Mouse (Mus musculus) gastrocnemius, postnatal 36 days (tissue): ENCODE results near the gene RPS10-NUDT3. TPM values are rescaled to one million over a fixed set of nuclear protein-coding genes. Genes with fewer than 3 reads are reported as not detected.

Experiments used
- DNase-seq, 2 experiments: peaks; one replicate each; pipeline ENCODE4 v3.0.0; 2022
- intact Hi-C: fragments of 180-260 bp; cut with DNase I; formaldehyde crosslinking; loops from one replicate; pipeline ENCODE4 v1.15.1; 2025
- long read RNA-seq, 2 experiments: library from polyadenylated mRNA; stranded (forward); transcript quantifications; one replicate each; pipeline ENCODE4 v2.0.0; 2021
- total RNA-seq, 2 experiments: library from RNA; stranded (reverse); gene quantifications; 2 replicates each; pipeline ENCODE4 v1.2.3; 2021

RPS10-NUDT3 gene
- not detected for total RNA-seq
- long read RNA-seq, experiment 1, partial matches to known transcripts, result 0 of 1 reads
- long read RNA-seq, experiment 1, other reads (novel, unspliced or antisense), result 1 of 1 reads
- long read RNA-seq, experiment 2, partial matches to known transcripts, result 0 of 1 reads
- long read RNA-seq, experiment 2, other reads (novel, unspliced or antisense), result 1 of 1 reads

- intact Hi-C loops, result no loop called here
- DNase-seq, result peak; percentile 84 to 85
These were observed at the start of gene RPS10-NUDT3 for GRCm38 (mm10) chr17:27634871-27635574. TSS of gene RPS10-NUDT3 (minus strand) at chr17:27635222.

DNA sequence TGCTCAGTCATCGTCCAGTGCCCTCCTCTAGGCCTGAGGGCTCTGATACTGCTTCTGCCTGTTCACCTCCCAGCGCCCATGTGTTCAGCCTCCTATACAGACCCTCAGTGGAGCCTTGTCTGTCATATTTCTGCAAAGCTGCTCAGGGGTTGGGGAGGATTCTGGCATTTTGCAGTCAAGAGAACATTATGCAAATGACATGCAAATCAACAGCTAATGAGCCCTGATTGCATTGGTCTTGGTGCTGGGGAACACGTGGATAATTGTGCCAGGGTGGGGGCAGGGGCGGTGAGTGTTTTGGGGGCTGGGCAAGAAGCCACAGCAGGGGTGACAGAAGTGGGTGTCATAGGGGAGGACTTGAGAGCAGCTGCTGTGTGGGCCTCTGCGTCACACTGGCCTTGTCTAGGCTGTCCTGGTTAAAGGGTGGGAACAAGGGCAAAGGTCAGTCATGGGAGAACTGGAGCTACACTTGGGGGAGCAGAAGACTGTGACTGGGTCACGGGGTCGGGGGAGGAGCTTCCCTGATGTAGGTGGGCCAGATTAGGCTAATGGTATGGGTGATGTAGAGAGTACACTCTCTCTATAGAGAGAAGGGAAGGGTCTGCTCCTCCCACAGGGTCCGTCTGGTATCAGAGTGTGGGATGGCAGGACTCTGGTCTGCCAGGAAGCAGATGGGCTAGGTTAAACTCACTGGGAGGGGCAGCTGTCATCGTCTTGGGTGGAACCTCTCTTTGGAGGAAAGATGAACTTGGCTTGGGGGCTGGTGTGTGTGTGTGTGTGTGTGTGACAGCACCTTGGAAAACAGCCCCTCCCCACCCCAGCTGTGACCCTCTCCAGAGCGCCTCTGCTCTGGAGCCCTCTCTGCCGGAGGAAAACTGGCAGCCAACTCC, 44.1 kb upstream of the RPS10-NUDT3 start:
- intact Hi-C loops, result no loop called here
- DNase-seq, result no peak

DNA sequence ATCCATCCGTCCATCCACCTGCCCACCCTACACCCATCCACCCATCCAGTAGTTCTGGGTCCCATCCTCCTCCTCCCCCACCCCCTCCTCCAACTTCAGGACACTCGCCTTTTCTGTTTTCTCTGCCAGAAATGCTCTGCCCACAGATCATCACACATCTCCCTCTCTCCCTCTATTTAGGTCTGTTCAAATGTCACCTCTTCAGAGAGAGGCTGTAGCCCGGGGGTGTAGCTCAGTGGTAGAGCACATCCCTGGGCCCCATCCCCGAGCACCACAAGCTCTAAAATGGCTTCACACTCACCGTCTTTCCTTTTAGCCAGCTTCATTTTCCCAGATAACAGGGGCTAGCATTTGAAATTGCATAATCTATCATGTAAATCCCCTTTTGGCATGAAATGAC, 42.7 kb upstream of the RPS10-NUDT3 start:
- intact Hi-C loops, result no loop called here

GRCm38 (mm10) chr17:27676270-27676669, 41.2 kb upstream of the RPS10-NUDT3 start:
- intact Hi-C loops, result no loop called here
- DNase-seq, result no peak

More for the DNA sequence above, 42.7 kb upstream of the RPS10-NUDT3 start:
- DNase-seq, result no peak

- intact Hi-C loops, result no loop called here
- DNase-seq, result no peak
These were observed 40.4 kb upstream of the RPS10-NUDT3 start for GRCm38 (mm10) chr17:27675453-27675852.

GRCm38 (mm10) chr17:27673945-27674344, 38.9 kb upstream of the RPS10-NUDT3 start:
- DNase-seq, result no peak
- intact Hi-C loops, result no loop called here

- no peak for DNase-seq
- intact Hi-C loops, result no loop called here
These were observed 36.7 kb upstream of the RPS10-NUDT3 start for GRCm38 (mm10) chr17:27671720-27672119.

GRCm38 (mm10) chr17:27658767-27659166, 23.7 kb upstream of the RPS10-NUDT3 start:
- intact Hi-C loops, result no loop called here

DNA sequence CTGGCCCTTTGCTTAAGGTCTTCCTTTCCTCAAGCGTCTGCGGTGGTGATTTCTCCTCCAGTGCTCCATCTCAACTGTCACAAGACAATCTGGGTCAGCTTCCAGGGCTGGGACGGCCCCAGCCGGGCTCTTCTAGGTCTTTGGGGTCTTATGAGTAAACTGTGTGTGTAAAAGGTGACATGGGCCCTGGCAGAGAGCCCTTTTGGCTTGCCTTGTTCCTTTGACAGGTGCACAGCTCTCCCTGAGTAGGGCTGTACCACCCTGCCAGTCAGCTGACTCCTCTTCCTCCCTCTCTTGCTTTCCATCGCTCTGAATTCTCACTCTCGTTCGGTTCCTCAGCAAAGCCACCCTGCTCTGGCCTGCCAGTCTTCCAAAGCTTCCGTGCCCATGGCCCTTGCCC, 22.1 kb upstream of the RPS10-NUDT3 start:
- intact Hi-C loops, result no loop called here
- no peak for DNase-seq

More at GRCm38 (mm10) chr17:27658767-27659166, 23.7 kb upstream of the RPS10-NUDT3 start:
- no peak for DNase-seq

DNA sequence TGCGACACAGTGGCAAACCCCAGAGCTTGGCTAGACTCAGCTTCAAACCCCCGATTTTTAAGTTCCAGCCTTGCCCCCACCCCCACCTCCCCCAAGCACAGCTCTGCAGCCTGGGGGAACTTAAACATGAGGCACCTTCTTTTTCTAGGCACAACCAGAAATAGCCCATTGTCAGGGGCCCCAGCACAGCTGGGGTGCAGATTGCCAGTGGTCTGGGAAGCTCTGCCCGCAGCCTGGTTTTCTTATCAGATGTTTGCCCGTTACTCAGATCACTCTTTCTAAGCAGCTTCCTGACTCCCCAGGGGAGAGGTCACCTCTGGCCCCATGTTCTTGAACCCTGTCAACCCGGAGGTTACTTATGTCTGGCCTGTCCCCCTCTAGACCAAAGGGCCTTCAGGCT, 21.4 kb upstream of the RPS10-NUDT3 start:
- intact Hi-C loops, result no loop called here
- no peak for DNase-seq

DNA sequence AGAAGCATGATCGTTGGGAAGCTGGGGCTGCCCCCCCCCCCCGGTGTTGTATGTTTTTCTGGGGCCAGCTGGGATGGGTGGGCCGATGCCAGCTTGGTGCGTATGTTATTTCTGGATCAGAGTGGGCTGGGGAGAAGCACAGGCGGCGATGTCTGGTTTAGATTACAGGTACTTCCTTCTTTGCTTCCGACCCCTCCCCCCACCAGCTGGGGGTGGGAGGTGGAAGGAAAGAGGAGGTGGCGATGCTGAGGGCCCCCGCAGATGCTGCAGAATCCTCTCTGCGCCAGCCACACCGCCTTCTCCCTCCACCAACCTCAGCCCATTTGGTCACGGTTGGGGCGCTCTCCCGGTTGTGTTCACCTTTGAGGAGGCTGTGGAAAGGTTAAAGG, 21.0 kb upstream of the RPS10-NUDT3 start:
- intact Hi-C loops, result no loop called here
- no peak for DNase-seq

DNA sequence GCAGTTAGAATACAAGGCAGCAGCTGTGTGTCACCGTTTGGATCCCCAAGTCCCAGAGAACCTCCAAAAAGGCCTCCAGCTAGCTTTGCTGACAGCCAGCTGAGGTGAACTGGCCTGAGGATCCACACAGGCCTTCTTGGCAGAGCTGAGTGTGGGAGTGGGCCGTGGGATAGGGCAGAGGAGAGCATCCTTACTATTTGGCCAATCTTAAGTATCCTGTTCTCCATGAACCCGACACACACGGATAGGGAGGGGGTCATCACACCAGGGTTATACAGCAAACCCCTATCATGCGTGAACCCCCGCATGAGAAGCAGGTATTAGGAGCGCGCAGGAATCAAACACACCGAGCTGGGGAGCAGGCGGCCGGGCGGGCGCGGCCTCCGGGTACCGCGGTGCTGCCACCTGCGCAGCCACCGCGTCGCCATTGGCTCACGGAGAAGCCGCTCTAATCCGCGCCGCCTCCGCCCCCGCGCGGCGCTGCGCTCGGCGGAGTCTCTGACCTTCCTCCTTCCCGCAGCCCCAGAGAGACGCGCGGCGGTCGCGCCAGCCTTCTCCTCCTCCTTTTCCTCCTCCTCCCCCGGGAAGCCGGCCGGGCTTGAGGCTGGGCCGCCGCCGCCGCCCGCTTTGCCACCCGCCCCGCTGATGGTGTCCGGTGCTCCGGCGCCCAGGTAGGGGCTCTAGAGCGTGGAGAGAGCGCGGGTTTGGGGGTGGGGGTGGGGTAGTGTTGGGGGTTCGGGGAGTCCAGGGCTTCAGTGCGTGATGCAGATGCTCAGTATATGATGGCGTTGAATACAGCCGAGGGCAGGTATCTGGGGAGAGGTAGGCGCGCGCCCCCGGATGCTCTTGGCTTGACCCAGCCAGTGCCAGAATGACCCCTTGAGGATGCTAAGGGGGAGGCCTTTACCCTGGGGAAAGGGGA, 20.3 kb upstream of the RPS10-NUDT3 start, which contains the start of gene Pacsin1:
Gene Pacsin1 (plus strand): TSS at position 421 of the 922 bp plus-strand sequence.
- intact Hi-C loops, result no loop called here
- no peak for DNase-seq

DNA sequence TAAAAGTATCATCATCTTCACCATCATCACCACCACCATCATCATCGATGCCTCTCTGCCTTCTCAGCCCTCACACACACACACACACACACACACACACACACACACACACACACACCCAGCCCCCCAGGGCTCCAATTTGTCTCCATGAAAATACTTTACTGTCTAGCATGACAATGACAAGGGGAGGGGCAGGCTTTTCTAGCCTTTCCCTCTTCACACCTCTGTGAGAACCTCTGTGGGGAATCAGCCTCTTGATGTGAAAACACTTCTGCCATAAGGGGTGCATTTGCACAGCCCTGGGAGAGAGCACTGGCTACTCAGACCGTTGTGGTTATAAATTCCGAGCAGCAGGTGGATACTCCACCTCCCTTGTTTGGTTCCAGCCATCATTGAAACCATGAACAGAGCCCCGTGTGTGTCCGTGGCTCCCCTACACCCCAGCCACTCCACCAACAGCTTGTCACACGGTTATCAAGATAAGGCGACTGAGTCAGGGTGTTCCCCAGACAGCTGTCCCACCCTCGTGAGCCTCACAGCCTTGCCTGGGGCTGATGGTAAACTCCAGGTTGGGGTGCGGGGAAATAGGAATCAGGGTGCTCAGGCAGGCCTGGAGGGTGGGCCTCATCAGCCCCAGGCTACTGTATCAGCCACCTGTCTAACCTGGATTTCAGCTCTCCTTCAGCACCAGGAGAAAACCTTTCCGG, 18.4 kb upstream of the RPS10-NUDT3 start:
- no peak for DNase-seq
- intact Hi-C loops, result loop anchor here (5.0 kb wide), 1 partner anchor 229 kb away; no protein-coding TSS in a partner anchor

DNA sequence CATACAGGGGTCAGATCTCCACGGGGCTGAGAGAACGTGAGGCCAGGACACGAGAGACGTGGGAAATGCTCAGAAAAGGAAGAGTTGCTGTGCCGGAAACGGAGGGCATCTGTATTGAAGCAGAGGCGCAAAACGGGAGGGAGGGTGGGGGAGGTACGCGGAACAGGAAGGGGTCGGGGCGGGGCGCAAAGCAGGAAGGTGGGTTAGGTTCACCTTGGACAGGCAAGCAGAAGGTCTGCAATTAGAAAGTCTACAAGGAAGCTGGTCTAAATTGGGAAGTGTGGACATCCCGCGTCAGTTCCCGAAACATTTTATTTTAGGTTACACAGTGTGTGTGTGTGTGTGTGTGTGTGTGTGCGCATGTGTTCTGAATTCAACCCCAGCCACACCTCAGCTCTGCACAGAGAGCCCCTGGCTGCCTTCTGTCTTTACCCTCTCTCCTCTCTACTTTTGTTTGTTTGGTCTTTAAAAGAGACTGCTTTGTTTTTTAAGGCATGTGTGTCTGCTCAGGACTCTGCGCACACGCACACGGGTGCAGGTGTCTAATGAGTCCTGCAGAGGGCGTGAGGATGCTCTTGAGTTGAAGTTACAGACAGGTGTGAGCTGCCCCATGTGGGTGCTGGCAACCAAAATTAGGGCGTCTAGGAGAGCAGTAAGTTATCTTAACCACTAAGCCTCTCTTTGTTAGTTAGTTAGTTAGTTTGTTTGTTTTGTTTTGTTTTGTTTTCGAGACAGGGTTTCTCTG, 17.2 kb upstream of the RPS10-NUDT3 start:
- DNase-seq, result no peak
- intact Hi-C loops, result loop anchor here (5.0 kb wide), 1 partner anchor 230 kb away; no protein-coding TSS in a partner anchor

GRCm38 (mm10) chr17:27650586-27650985, 15.6 kb upstream of the RPS10-NUDT3 start:
- intact Hi-C loops, result loop anchor here (2.0 to 5.0 kb wide), 2 partner anchors 112 to 232 kb away; no protein-coding TSS in a partner anchor
- no peak for DNase-seq

GRCm38 (mm10) chr17:27650160-27650559, 15.1 kb upstream of the RPS10-NUDT3 start:
- intact Hi-C loops, result loop anchor here (2.0 to 5.0 kb wide), 2 partner anchors 113 to 232 kb away; no protein-coding TSS in a partner anchor
- peak in 1 of 2 experiments; percentile 35 for DNase-seq

DNA sequence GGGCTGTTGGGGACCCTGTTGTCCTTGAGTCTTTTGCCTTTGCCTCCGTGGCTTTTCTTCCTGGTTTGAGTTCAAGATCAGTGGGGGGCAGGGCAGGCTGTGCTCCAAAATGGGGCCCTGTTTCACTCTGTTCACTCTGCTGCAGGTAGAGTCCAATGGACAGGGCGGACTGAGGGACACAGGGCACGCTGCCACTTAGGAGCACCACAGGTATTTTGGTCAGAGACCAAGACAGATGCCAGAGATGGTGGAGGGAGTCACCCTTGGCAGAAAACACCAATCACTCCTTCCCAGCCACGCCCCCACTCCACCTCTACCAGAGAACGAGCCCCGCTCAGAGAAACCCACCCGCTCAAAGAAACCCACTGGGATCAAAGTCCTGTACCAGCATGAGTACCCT, 10.8 kb upstream of the RPS10-NUDT3 start:
- no peak for DNase-seq
- intact Hi-C loops, result no loop called here

- intact Hi-C loops, result no loop called here
- DNase-seq, result no peak
These were observed 9.6 kb upstream of the RPS10-NUDT3 start for GRCm38 (mm10) chr17:27644572-27644971.
